Mouse (Mus musculus): ENCODE results near the gene Megf11.
"Not testable (repeated sequence)": the region's sequence is repeated elsewhere in the genome, so short reads cannot be mapped to it uniquely, and the experiment has no call there.

Gene Megf11

DNA sequence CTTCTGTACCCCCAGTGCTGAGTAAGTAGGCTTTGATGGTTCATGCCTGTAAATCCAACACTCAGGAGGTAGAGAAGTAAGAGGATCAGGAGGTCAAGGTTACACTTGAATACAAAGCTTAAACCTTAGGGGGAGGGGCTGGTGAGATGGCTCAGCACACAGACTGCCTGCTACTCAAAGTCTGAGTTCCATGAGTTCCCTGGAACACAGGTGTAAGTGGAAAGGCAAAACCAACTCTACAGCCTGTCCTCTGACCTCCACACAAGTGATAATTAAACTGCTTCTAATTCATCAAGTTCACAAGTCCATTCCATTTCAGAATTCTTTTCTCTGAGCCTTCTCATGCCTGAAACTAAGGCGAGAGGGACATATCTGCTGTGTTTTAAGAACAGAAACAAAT lies 265.8 kb downstream of the Megf11 start:
- DNase-seq (ENCODE audit: low read depth) = no peak

- no peak for DNase-seq (ENCODE audit: low read depth)
Measured at GRCm38 (mm10) chr9:64651689-64652088, 266.3 kb downstream of the Megf11 start.

DNA sequence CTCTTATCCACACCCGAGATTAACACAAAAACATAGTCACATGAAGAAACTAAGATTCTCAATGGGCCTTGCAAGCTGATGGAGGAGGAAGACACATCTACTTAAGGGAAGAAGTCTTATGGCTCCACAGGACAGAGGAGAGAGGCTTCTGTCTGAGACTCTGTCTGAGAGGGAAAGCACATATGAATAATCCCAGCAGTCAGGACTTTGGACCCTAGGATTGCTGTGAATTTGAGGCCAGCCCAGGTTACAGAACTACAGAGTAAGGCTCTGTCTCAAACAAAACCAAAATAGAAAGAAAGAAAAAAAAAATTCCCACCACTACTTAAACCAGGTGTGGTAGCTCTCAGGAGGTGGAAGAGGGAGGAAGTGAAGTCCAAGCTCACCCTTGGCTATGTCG lies 266.7 kb downstream of the Megf11 start:
- no peak for DNase-seq (ENCODE audit: low read depth)

DNA sequence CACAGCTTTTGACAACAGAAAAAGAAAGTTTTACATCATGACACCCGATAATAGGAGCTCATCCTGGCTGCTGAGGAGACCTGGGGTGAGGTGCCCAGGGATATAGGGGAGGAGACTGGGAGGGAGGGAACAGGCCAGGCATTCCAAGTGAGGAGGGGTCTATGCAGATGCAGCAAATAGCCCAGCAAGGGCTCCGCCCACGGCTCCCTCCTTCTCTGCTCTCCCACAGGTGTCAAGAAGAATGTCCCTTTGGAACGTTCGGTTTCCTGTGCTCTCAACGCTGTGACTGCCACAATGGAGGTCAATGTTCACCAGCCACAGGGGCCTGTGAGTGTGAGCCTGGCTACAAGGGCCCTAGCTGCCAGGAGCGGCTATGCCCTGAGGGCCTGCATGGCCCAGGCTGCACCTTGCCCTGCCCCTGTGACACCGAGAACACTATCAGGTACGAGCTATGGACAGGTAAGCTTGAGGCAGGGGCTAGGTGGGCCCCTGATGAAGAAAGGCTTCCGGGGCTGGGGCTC lies 267.5 kb downstream of the Megf11 start:
- no peak for DNase-seq (ENCODE audit: low read depth)

- no peak for DNase-seq (ENCODE audit: low read depth)
Measured at GRCm38 (mm10) chr9:64654723-64655122, 269.3 kb downstream of the Megf11 start.

DNA sequence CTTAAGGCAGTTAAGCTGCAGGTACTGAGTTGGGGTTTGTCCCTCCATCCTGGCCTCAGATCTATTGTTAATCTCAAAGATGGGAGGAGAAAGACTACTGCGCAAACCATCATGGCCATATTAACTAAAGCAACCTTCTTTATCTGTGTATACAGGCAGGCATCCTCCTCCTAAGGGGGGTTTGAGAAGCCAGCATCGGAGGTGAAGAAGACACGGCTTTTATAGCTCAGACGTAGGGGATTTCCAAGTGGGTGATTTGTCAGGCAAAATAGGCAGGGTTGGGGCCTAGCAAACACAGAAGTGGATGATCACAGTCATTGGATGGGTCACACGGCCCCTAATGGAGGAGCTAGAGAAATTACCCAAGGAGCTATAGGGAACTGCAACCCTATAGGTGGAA lies 271.2 kb downstream of the Megf11 start:
- DNase-seq (ENCODE audit: low read depth) = no peak

DNA sequence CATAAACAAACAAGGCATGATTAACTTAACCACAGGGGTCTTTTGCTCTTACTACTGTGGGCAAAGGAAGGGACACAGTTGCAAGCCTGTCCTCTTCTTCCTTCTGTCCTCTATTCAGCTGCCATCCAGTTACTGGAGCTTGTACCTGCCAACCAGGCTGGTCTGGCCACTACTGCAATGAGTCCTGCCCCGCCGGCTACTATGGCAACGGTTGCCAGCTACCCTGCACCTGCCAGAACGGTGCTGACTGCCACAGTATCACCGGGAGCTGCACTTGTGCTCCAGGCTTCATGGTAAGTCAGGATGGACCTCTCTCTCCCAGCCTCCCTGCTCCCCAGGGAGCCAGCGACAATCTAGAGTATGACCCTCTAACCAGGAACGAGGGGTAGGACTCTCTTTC lies 274.8 kb downstream of the Megf11 start:
- no peak for DNase-seq (ENCODE audit: low read depth)

DNA sequence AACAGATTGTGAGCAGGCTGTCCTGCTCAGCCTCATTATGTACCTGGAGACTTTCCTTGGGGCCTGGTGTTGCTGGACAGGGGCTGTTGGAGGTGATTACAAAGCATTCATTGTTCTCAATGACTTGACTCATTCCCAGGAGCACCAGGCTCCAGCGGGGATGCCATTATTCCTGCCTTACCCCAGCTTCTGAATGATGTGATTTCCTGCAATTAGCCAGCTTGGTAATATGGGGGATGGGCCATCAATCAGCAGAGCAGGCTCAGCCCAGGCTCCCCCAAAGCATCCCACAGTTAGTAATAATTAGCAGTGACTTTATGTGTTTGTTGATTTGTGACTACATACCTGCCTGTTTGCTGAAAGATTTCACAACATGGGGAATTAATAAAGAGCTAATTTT lies 279.2 kb downstream of the Megf11 start:
- no peak for DNase-seq (ENCODE audit: low read depth)

DNA sequence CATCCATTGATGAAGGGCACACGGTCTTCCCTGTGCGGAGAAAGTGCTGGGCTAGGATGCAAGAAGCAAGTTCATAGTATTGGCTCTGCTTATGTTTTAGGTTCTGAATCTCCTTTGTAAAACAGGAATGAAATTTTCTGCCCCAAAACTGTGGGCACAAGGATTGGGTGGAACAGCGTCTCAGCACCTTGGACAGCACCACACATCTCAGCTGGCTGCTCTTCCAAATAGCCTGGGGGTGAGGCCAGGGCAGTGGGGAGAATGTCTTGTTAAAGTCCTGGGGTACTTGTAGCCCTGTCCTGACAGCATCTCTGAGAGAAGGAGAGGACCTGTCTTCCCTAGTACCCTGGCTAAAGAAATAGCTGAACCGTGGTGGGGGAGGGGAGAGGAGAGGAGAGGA lies 281.1 kb downstream of the Megf11 start:
- DNase-seq (ENCODE audit: low read depth) = no peak

GRCm38 (mm10) chr9:64667513-64667912 lies 282.1 kb downstream of the Megf11 start:
- DNase-seq (ENCODE audit: low read depth) = no peak

DNA sequence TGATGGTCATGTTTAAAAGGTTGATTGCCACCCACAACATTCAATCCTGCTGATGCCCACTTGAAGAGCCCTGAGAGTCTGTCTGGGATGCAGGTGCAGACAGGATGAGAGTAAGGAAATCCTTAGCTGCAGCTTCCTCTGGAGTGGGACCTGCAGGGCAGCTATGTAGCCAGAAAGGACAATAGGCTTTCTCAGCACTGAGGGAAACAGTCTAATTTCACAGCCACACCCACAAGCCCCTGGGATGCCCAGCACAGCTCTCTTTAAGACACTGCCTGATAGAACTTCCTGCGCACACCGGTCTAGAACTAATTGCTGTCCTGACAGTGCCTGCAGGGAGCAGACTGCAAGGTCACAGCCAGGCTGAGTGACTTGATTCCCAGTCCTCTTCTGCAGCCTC lies 282.6 kb downstream of the Megf11 start:
- no peak for DNase-seq (ENCODE audit: low read depth)

DNA sequence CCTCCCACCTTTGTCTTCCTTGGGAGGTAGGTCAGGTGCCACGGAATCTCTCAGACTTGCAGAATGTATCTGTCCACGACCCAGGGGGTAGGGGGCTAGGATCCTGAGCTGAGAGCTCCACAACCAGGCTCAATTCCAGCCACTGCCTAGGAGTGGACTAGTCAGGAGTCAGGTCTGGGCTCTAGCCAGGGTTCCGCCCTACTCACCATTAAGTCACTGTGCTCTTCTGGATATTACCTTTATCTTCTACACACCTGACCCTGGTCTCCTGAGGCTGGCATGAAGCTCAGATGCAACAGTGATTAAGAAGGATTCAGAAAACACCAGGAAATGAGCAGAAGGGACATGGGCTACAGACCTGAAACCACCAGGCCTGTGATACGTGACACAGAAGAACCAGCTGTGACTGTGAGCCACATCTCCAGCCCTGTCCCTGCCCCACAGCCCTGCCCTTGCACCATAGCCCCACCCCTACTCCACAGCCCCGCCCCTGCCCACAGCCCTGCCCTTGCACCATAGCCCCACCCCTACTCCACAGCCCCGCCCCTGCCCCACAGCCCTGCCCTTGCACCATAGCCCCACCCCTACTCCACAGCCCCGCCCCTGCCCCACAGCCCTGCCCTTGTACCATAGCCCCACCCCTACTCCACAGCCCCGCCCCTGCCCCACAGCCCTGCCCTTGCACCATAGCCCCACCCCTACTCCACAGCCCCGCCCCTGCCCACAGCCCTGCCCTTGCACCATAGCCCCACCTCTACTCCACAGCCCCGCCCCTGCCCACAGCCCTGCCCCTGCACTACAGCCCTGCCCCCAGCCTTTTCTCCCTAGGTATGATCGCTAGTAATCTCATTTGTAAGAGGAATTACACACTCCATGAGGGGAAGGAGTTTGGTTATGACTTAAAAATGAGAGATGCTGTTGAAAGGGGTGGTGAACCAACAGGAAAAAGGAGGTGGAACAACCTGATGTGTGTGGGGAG lies 286.2 kb downstream of the Megf11 start:
- DNase-seq (ENCODE audit: low read depth) = not testable (repeated sequence)

GRCm38 (mm10) chr9:64687122-64688014 lies 301.9 kb downstream of the Megf11 start:
- no peak for DNase-seq (ENCODE audit: low read depth)

DNA sequence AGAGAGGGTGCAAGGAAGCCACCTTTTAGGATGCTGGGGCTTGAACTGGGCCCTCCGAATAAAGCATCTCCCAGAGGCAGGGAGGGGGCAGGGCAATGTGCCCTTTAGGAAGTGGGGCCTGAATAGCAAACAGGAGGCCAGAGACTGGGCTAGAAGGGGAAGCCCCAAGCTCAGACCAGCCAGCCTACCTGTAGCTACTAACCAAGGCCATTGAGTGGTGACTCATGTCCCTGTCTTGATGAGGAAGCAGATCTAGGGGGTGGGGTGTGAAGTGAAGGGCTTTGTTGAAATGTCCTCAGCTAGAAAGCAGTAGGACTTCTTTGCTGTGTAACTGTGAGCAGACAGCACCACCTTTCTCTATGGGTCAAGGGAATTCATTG lies 302.6 kb downstream of the Megf11 start:
- no peak for DNase-seq (ENCODE audit: low read depth)

- DNase-seq (ENCODE audit: low read depth) = no peak
Measured at GRCm38 (mm10) chr9:64690771-64691170, 305.3 kb downstream of the Megf11 start.

DNA sequence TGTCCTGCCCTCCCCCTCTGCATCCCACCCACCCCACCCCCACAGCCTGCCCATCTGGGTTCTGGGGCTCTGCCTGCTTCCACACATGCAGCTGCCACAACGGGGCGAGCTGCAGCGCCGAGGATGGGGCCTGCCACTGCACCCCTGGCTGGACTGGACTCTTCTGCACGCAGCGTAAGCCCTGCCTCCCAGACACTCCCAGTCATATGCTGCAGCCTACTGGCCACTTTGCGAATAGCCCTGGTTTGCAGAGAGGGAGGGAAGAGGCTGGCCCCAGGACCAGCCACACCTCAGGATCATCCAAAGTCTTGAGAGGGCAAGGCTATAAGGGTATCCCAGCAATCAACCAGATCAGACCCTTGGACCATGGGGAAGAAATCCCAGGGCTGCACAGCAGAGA lies 305.8 kb downstream of the Megf11 start:
- DNase-seq (ENCODE audit: low read depth) = no peak

DNA sequence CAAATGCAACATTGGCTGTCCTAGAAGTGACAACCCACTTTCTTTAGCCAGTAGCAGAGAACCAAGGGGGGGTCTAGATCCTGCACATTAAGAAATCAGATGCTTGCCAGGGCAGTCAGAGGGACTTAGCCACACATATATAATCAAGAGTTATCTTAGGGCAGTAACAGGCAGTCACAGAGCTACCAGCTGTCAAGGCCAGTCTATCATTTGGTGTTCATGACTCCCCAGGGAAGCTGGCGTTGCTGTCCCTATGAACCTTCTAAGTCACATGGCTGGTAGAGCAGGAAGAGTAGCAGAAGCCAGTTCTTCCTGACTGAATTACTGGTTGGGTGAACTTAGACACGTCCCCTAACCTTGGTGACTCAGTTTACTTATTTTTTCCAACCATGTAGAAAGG lies 307.7 kb downstream of the Megf11 start:
- no peak for DNase-seq (ENCODE audit: low read depth)

GRCm38 (mm10) chr9:64695266-64695665 lies 309.8 kb downstream of the Megf11 start:
- DNase-seq (ENCODE audit: low read depth) = no peak

DNA sequence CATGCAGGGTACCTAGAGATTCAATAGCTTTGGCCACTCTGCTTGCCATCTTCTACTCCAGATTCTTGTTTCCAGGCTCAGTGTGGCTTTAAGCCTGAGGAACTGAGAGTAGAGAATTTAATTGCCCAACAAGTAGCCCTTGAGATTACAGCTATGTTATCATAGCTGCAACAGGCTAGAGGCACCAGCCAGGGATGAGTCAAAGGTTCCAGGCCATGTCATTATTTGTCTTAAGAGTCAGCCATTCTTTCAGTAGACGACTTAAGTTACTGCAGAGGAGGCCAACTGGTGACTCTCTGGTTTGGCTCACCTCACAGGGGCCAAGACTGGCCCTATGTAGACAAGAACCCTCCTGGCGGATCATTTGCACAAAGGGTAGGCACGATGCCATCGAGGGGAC lies 311.0 kb downstream of the Megf11 start:
- DNase-seq (ENCODE audit: low read depth) = peak; percentile 27

DNA sequence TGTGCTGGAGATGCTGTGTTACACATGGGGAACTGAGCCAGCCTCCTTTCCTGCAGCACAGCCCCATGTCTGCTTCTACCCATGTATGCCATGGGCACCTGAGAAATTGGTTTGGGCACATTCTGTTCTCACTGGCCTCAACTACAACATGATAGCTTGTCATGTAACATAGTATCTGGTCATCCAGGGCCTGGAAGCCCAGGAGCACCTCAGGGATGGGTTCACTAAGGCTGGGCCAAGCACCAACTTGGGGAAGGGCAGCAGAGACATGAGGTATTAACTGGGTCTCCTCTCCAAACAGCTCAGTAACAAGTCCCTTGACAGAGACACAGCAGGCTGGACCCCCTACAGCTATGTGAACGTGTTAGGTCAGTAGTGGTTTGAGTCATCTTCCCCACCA lies 311.6 kb downstream of the Megf11 start:
- no peak for DNase-seq (ENCODE audit: low read depth)

GRCm38 (mm10) chr9:64697677-64698076 lies 312.3 kb downstream of the Megf11 start:
- no peak for DNase-seq (ENCODE audit: low read depth)

- no peak for DNase-seq (ENCODE audit: low read depth)
Measured at GRCm38 (mm10) chr9:64698586-64698985, 313.2 kb downstream of the Megf11 start.

Data from fibroblast of lung, adult 2 months (primary cell).